Mouse (Mus musculus): ENCODE measurements around the gene Rdx. TPM values are rescaled to one million over a fixed set of nuclear protein-coding genes. Genes with fewer than 3 reads are reported as not detected.

The Rdx gene
- polyA plus RNA-seq, 1 experiment, result 19.9 TPM

- Histone ChIP-seq H3K4me3 (ENCODE audit: control insufficient read depth, insufficient read depth, low read length) (no peak overlapping the region), H3K27ac (ENCODE audit: control insufficient read depth, insufficient read depth, low read length) (no peak overlapping the region), H3K27me3 (ENCODE audit: control insufficient read depth, insufficient read depth, low read length) (no peaks in the 10 kb centered on the region), H3K36me3 (ENCODE audit: control insufficient read depth, insufficient read depth, low read length) (no peaks in the 10 kb centered on the region), H3K4me1 (replicated peaks; ENCODE audit: control insufficient read depth, insufficient read depth, low read length) (no peaks in the 10 kb centered on the region)
- no peak for DNase-seq
- no peak for TF ChIP-seq POLR2A (IDR thresholded peaks at IDR 0.05; ENCODE audit: control insufficient read depth, extremely low read depth, insufficient read depth, low read length, poor library complexity)
- TF ChIP-seq CTCF (IDR thresholded peaks at IDR 0.05; ENCODE audit: borderline replicate concordance, control insufficient read depth, extremely low read depth, insufficient read depth, low read length, poor library complexity), result no peak
- WGBS, result 68% methylated on average over 13 of the region's 13 CpGs
Measured at GRCm38 (mm10) chr9:52102060-52102844, 55.3 kb downstream of the Rdx start.

DNA sequence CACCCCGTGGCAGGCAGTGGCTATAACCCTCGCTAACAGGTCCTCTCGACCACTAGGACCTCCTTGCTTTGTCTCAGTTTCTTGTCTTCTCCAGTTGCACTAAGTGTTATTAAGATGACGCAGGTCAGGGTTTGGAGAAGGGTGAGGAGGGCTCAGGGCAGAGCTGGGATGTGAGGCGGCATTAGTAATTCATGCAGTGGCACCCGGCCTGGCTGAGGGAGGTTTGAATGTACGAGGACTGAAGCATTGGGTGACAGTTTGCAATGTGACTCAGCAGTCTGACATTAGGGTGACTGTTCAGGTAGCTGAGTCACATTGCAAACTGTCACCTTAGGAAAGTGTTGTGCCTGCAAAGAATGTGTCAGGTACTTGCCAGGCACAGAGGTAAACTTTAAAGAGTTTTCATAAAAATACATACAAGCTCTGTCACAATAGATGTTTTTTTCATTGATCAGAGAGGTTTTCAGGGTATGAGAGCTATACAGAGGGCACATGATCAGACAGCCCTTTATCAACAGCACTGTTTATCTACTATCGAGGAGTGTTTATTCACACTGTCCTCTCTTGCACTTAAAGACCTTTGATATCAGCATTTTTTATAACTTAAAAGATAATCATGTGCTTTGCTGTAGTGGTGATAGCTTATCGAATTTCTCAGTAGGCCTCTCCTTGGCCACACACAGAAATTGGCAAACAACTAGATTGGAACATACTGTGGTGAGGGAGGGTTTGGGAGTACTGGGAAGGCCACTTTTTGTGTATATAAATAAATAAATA, 56.7 kb downstream of the Rdx start:
- 85% methylated on average over 9 of the region's 9 CpGs for WGBS
- no peaks in the 10 kb centered on the region for H3K27me3 ChIP-seq (ENCODE audit: control insufficient read depth, insufficient read depth, low read length)

DNA sequence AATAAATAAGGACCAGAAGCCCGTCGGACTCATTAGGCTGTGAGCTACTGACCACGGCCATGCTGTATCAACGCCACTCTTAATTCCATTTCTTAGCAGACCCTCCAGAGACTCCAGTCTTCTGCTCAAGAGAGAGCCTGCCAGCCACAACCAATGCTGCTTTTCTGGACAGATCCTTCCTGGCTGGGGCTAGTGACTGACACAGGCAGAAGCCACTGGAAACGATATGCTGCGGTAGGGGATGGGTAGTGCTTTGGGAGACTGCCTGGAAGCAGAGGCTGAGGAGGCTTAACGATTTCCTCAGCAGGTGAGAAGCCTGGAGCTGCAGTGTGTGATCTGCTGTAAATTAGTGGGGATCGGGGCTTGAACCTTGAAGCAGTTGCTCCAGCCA, 57.2 kb downstream of the Rdx start:
- TF ChIP-seq POLR2A (IDR thresholded peaks at IDR 0.05; ENCODE audit: control insufficient read depth, extremely low read depth, insufficient read depth, low read length, poor library complexity), result no peak
- TF ChIP-seq CTCF (IDR thresholded peaks at IDR 0.05; ENCODE audit: borderline replicate concordance, control insufficient read depth, extremely low read depth, insufficient read depth, low read length, poor library complexity), result no peak
- Histone ChIP-seq H3K4me3 (ENCODE audit: control insufficient read depth, insufficient read depth, low read length) (no peak overlapping the region), H3K4me1 (replicated peaks; ENCODE audit: control insufficient read depth, insufficient read depth, low read length) (no peaks in the 10 kb centered on the region), H3K27me3 (ENCODE audit: control insufficient read depth, insufficient read depth, low read length) (no peaks in the 10 kb centered on the region), H3K27ac (ENCODE audit: control insufficient read depth, insufficient read depth, low read length) (no peak overlapping the region), H3K36me3 (ENCODE audit: control insufficient read depth, insufficient read depth, low read length) (no peaks in the 10 kb centered on the region)
- WGBS, result 93% methylated on average over 8 of the region's 8 CpGs
- DNase-seq, result no peak

More for the DNA sequence above, 56.7 kb downstream of the Rdx start:
- TF ChIP-seq POLR2A (IDR thresholded peaks at IDR 0.05; ENCODE audit: control insufficient read depth, extremely low read depth, insufficient read depth, low read length, poor library complexity) (no peak), CTCF (IDR thresholded peaks at IDR 0.05; ENCODE audit: borderline replicate concordance, control insufficient read depth, extremely low read depth, insufficient read depth, low read length, poor library complexity) (no peak)
- Histone ChIP-seq H3K4me1 (replicated peaks; ENCODE audit: control insufficient read depth, insufficient read depth, low read length) (no peaks in the 10 kb centered on the region), H3K27ac (ENCODE audit: control insufficient read depth, insufficient read depth, low read length) (no peak overlapping the region), H3K4me3 (ENCODE audit: control insufficient read depth, insufficient read depth, low read length) (no peak overlapping the region), H3K36me3 (ENCODE audit: control insufficient read depth, insufficient read depth, low read length) (no peaks in the 10 kb centered on the region)
- DNase-seq, result no peak

- H3K4me3 ChIP-seq (ENCODE audit: control insufficient read depth, insufficient read depth, low read length), result no peak overlapping the region
- H3K27ac ChIP-seq (ENCODE audit: control insufficient read depth, insufficient read depth, low read length), result no peak overlapping the region
- 94% methylated on average over 6 of the region's 6 CpGs for WGBS
- no peaks in the 10 kb centered on the region for H3K36me3 ChIP-seq (ENCODE audit: control insufficient read depth, insufficient read depth, low read length)
- no peak for TF ChIP-seq CTCF (IDR thresholded peaks at IDR 0.05; ENCODE audit: borderline replicate concordance, control insufficient read depth, extremely low read depth, insufficient read depth, low read length, poor library complexity)
- no peak for TF ChIP-seq POLR2A (IDR thresholded peaks at IDR 0.05; ENCODE audit: control insufficient read depth, extremely low read depth, insufficient read depth, low read length, poor library complexity)
- no peaks in the 10 kb centered on the region for H3K27me3 ChIP-seq (ENCODE audit: control insufficient read depth, insufficient read depth, low read length)
- no peaks in the 10 kb centered on the region for H3K4me1 ChIP-seq (replicated peaks; ENCODE audit: control insufficient read depth, insufficient read depth, low read length)
- DNase-seq, result no peak
Measured at GRCm38 (mm10) chr9:52105423-52105822, 58.5 kb downstream of the Rdx start.

DNA sequence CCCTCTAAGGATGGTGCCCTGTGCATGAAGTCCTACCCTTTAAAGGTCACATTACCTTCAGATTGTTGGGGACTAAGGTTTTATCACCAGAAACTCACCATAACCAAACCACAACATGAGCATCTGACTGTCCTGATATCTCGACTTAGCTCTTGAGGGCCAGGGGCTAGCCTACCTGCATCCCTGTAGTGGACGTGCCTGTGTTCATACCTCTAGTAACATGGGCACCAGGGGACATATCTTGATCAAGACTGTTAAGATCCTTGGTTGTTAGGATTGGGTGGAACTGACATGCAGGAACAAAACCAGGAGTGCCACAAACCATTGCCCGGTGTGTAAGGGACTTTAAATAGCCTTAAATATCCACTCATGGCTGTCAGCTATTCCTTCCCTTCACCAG, 60.2 kb downstream of the Rdx start:
- WGBS, result 95% methylated on average over 3 of the region's 3 CpGs
- no peak for TF ChIP-seq CTCF (IDR thresholded peaks at IDR 0.05; ENCODE audit: borderline replicate concordance, control insufficient read depth, extremely low read depth, insufficient read depth, low read length, poor library complexity)
- no peak for TF ChIP-seq POLR2A (IDR thresholded peaks at IDR 0.05; ENCODE audit: control insufficient read depth, extremely low read depth, insufficient read depth, low read length, poor library complexity)
- Histone ChIP-seq H3K4me3 (ENCODE audit: control insufficient read depth, insufficient read depth, low read length) (no peak overlapping the region), H3K4me1 (replicated peaks; ENCODE audit: control insufficient read depth, insufficient read depth, low read length) (no peaks in the 10 kb centered on the region), H3K27me3 (ENCODE audit: control insufficient read depth, insufficient read depth, low read length) (no peaks in the 10 kb centered on the region), H3K27ac (ENCODE audit: control insufficient read depth, insufficient read depth, low read length) (no peak overlapping the region), H3K36me3 (ENCODE audit: control insufficient read depth, insufficient read depth, low read length) (no peaks in the 10 kb centered on the region)
- no peak for DNase-seq

- DNase-seq, result no peak
- no peak overlapping the region for H3K4me3 ChIP-seq (ENCODE audit: control insufficient read depth, insufficient read depth, low read length)
- no peak overlapping the region for H3K27ac ChIP-seq (ENCODE audit: control insufficient read depth, insufficient read depth, low read length)
- no peaks in the 10 kb centered on the region for H3K4me1 ChIP-seq (replicated peaks; ENCODE audit: control insufficient read depth, insufficient read depth, low read length)
- no peaks in the 10 kb centered on the region for H3K36me3 ChIP-seq (ENCODE audit: control insufficient read depth, insufficient read depth, low read length)
- 87% methylated on average over 3 of the region's 3 CpGs for WGBS
- no peaks in the 10 kb centered on the region for H3K27me3 ChIP-seq (ENCODE audit: control insufficient read depth, insufficient read depth, low read length)
- TF ChIP-seq POLR2A (IDR thresholded peaks at IDR 0.05; ENCODE audit: control insufficient read depth, extremely low read depth, insufficient read depth, low read length, poor library complexity) (no peak), CTCF (IDR thresholded peaks at IDR 0.05; ENCODE audit: borderline replicate concordance, control insufficient read depth, extremely low read depth, insufficient read depth, low read length, poor library complexity) (no peak)
Measured at GRCm38 (mm10) chr9:52110738-52111137, 63.8 kb downstream of the Rdx start.

All from thymus, adult 2 months (tissue).